Mouse (Mus musculus) lung, embryonic 15.5 days (tissue): ENCODE data around the gene Ppp1r32. TPM values are rescaled to one million over a fixed set of nuclear protein-coding genes. Genes with fewer than 3 reads are reported as not detected.
A peak's percentile ranks its signal among the peaks of the same experiment; 100 is the strongest.

Experiments used
- ATAC-seq: fragments of 200-750 bp; cut with Nextera tagmentation; 2 replicates; pipeline ENCODE4 v1.8.0; 2017; ENCODE audit warnings: moderate number of reproducible peaks, borderline replicate concordance; ENCODE audit not compliant: low FRiP score, low TSS enrichment; ENCODE audit errors: extremely low read depth
- H3K27ac ChIP-seq: fragments of 300-500 bp; sonication (generic); 2 replicates; pipeline ENCODE4 v1.5.1; 2015; ENCODE audit warnings: moderate library complexity, mild to moderate bottlenecking, inconsistent platforms
- H3K27me3 ChIP-seq: fragments of 300-500 bp; sonication (generic); 2 replicates; pipeline ENCODE4 v1.6.1; 2015; ENCODE audit warnings: inconsistent platforms
- H3K36me3 ChIP-seq: fragments of 300-500 bp; sonication (generic); 2 replicates; pipeline ENCODE4 v1.6.1; 2015; ENCODE audit warnings: inconsistent platforms
- H3K4me1 ChIP-seq: fragments of 300-500 bp; sonication (generic); 2 replicates; pipeline ENCODE4 v1.6.1; 2015; ENCODE audit warnings: inconsistent platforms
- H3K4me2 ChIP-seq: fragments of 300-500 bp; sonication (generic); 2 replicates; pipeline ENCODE4 v1.6.1; 2015; ENCODE audit warnings: inconsistent platforms, mild to moderate bottlenecking, moderate library complexity
- H3K4me3 ChIP-seq: fragments of 300-500 bp; sonication (generic); 2 replicates; pipeline ENCODE4 v1.5.1; 2015; ENCODE audit warnings: mild to moderate bottlenecking, inconsistent platforms
- H3K9ac ChIP-seq: fragments of 300-500 bp; sonication (generic); 2 replicates; pipeline ENCODE4 v1.6.1; 2015; ENCODE audit warnings: inconsistent platforms
- H3K9me3 ChIP-seq: fragments of 300-500 bp; sonication (generic); 2 replicates; pipeline ENCODE4 v1.6.1; 2016; ENCODE audit warnings: inconsistent platforms
- WGBS: fragments of 180-500 bp; shearing (Covaris S2); methylation state at CpG from one replicate; pipeline ENCODE4 v1.1.7; 2015; 5-methylcytosine and 5-hydroxymethylcytosine counted together
- polyA plus RNA-seq: library from polyadenylated mRNA; unstranded; fragments of >200 nt; fragmentation: Nextera tagmentation; extraction: Ambion mirVana; gene quantifications from 2 replicates; pipeline ENCODE4 v1.2.1, GENCODE M21; 2015

The Ppp1r32 gene
- polyA plus RNA-seq, 1 experiment from 2014 or later = 0.87 TPM

DNA sequence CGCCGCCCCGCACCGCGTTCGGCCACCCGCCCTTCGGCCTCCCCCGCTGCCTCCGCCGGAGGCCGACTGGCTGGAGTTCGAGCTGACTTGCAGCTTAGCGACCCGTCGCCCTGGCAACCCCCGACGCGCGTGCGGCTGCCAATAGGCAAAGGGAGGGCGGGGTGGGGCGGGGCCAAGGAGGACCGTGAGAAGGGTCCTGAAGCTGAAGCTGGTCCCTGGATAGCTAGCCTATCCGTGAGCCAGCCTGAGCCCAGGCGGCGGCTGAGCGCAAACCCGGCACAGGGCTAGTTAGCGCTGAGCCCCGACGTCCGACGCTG lies 25.3 kb downstream of the Ppp1r32 start:
- Histone ChIP-seq H3K4me1 (peaks cover 35% of the 10 kb centered on the region), H3K27me3 (peaks cover 85% of the 10 kb centered on the region), H3K9me3 (no peaks in the 10 kb centered on the region), H3K36me3 (no peaks in the 10 kb centered on the region), H3K4me3 (peak overlapping the region; percentile 50), H3K9ac (peak overlapping the region; percentile 15; the same call in 1 of the 2 replicates), H3K4me2 (peak overlapping the region; percentile 95), H3K27ac (no peak overlapping the region)
- ATAC-seq = peak; percentile 91
- under 1% methylated on average over 28 of the region's 34 CpGs for WGBS

DNA sequence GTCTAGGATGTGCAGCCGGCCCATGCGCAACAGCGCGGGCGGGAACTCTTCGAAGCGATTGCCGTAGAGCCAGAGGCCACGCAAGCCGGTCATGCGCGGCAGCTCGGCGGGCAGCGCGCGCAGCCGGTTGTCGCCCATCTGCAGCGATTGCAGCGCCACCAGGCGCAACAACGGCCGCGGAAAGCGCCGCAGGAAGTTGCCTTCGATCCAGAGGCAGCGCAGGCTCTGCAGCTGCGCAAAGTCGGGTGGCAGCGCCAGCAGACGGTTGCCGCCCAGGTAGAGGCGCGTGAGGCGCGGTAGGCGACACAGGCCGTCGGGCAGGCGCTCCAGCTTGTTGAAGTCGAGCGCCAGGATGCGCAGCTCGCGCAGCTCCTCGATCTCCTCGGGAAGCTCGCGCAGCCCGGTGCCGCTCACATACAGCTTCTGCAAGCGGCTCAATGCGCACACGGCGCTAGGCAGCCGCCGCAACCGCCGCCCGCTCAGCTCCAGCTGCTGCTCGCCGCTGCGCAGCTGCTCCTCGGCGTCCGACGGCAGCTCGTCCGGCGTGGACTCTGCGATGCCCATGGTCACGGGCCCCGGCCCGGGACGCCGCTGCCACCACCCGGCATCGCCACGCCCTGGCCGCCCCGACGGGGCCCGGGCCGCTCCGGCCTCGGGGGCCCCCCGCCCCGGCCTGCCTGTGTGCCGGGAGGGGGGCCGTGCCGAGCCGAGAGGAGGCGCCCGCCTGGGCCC lies 25.8 kb downstream of the Ppp1r32 start, which contains the start of gene Lrrc10b:
Gene Lrrc10b (minus strand): TSS at position 722 of the 732 bp plus-strand sequence.
- Histone ChIP-seq H3K36me3 (no peaks in the 10 kb centered on the region), H3K4me2 (peak within 1 kb of the TSS; percentile 95), H3K4me3 (peak within 1 kb of the TSS; percentile 50), H3K9ac (peak within 1 kb of the TSS; percentile 15; the same call in 1 of the 2 replicates), H3K4me1 (peaks cover 30% of the 10 kb centered on the region), H3K27me3 (peaks cover 85% of the 10 kb centered on the region), H3K27ac (no peak within 1 kb of the TSS), H3K9me3 (no peaks in the 10 kb centered on the region)
- ATAC-seq = peak; percentile 34
- 1% methylated on average over 90 of the region's 96 CpGs for WGBS

DNA sequence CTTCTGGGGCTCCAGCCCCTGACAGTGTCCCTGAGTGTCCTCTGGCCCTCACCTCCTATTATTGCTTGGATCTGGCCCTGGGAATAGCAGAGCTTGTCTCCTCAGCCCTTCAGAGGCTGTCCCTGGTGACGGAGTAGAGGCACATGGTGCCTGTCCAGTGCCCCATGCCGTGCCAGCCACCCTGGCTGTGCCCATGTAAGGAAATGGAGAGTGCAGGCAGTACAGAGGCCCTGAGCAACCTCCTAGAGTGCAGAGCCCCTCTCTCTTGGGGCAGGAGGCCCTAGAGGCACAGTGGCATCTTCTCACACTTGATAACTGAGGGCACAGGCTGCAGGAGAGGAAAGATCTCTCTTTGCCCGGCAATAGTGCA lies 27.3 kb downstream of the Ppp1r32 start:
- Histone ChIP-seq H3K4me2 (no peak overlapping the region), H3K4me1 (peaks cover 26% of the 10 kb centered on the region), H3K27ac (no peak overlapping the region), H3K9me3 (no peaks in the 10 kb centered on the region), H3K27me3 (peaks cover 79% of the 10 kb centered on the region), H3K4me3 (no peak overlapping the region), H3K9ac (no peak overlapping the region), H3K36me3 (no peaks in the 10 kb centered on the region)
- 61% methylated on average over 3 of the region's 3 CpGs for WGBS
- no peak for ATAC-seq

DNA sequence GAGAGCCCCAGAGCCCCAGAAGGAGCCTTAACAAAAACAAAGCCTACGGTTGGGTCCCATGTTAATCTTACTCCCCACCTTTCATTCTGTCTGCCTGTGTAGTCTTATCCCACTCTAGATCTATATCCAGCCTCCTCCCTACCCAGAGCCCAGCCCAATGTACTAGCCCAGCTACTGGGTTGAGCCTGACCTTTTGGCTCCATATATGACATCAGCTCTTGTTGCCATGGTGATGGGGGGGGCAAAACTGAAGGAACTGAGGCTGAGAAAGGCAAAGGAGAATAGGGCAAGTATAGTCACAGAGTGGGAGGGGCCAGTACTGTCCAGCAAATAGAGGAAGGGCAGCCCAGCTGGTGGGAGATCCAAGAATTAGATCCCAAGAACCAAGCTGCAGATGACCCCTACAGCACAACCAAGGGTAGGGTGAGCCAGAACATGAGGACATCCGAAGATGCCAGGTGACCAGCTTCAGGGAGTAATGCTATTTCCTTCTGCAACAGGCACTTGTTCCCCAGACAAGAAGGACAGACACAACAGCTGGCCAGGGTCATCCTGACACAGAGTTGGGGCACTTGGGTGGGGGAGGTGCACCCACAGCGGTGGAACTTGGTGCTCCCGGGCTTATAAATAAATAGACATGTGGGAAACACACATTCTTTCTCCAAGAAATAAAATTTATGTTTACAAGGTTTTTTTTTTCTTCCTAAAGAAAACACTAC lies 27.9 kb downstream of the Ppp1r32 start:
- WGBS = 40% methylated on average over 4 of the region's 4 CpGs
- Histone ChIP-seq H3K4me2 (no peak overlapping the region), H3K9me3 (no peaks in the 10 kb centered on the region), H3K27me3 (peaks cover 75% of the 10 kb centered on the region), H3K36me3 (no peaks in the 10 kb centered on the region), H3K27ac (no peak overlapping the region), H3K4me1 (peaks cover 26% of the 10 kb centered on the region), H3K9ac (no peak overlapping the region), H3K4me3 (no peak overlapping the region)
- no peak for ATAC-seq

DNA sequence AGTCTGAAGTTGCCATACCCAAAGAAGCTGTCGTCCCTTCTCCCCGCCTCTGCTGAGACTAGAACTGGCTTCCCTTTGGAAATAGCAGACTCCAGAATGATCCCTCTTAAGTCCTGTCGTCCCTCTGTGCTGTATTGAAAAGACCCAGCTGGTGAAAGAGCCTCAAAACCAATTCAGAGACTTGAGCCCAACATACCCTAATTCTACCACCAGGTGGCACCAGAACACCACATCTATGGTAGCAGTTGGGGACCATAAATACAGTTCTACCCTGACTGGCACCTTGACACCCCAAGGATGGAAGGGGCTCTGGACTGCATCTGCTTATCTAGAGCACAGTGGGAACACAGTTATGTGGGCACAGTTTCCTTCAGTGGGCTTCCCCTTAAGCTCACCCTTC lies 33.0 kb downstream of the Ppp1r32 start:
- ATAC-seq = peak; percentile 73
- Histone ChIP-seq H3K4me1 (no peaks in the 10 kb centered on the region), H3K27ac (no peak overlapping the region), H3K4me2 (no peak overlapping the region), H3K4me3 (no peak overlapping the region), H3K27me3 (peaks cover 25% of the 10 kb centered on the region), H3K36me3 (no peaks in the 10 kb centered on the region), H3K9ac (no peak overlapping the region), H3K9me3 (no peaks in the 10 kb centered on the region)
- 0% methylated on average over 3 of the region's 3 CpGs for WGBS

DNA sequence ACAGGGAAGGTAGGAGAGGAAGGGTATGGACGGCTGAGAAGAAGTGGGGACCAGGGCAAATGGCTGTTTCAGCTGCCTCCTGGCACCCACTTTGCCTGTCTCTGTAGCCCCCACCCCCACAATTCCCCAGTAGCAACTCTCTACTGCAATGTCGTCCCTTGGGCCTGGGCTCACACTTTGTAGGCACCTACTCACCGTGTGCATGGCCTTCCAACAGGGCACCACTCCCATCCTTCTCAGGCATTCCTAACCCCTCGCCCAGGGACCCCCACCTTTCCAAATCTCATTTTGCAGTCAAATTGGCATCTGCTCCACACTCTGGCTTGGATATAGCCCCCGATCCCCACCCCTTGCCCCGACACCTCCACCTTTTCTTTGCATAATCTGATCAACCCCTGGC lies 33.5 kb downstream of the Ppp1r32 start:
- no peak; the same call in 1 of the 2 replicates for ATAC-seq
- H3K36me3 ChIP-seq = no peaks in the 10 kb centered on the region
- H3K4me1 ChIP-seq = no peaks in the 10 kb centered on the region
- H3K4me3 ChIP-seq = no peak overlapping the region
- H3K27ac ChIP-seq = no peak overlapping the region
- no peak overlapping the region for H3K4me2 ChIP-seq
- WGBS = 38% methylated on average over 6 of the region's 6 CpGs
- H3K9ac ChIP-seq = no peak overlapping the region
- H3K9me3 ChIP-seq = no peaks in the 10 kb centered on the region
- peaks cover 20% of the 10 kb centered on the region for H3K27me3 ChIP-seq

DNA sequence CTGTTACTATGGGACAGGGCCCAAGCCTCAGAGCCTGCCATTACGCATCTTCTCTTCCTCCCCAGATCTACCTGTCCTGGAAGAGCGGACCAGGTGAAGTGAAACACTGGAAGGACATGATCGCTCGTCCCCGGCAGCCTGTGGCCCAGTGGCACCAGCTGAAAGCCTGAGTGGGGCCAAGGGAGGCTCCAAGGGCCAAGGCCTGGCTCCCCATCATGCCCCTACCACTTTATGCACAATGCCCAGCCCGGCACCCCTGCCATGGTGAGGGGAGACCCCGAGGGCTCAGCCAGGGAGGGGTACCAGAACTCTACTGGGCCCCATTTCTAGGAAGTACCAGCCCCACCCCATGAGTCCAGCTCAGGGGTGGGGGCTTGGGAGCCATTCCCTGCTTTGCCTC lies 34.5 kb downstream of the Ppp1r32 start:
- Histone ChIP-seq H3K4me1 (no peaks in the 10 kb centered on the region), H3K27me3 (peaks cover 14% of the 10 kb centered on the region), H3K9me3 (no peaks in the 10 kb centered on the region), H3K27ac (no peak overlapping the region), H3K9ac (no peak overlapping the region), H3K4me2 (no peak overlapping the region), H3K4me3 (no peak overlapping the region), H3K36me3 (no peaks in the 10 kb centered on the region)
- ATAC-seq = no peak
- WGBS = 91% methylated on average over 7 of the region's 7 CpGs

DNA sequence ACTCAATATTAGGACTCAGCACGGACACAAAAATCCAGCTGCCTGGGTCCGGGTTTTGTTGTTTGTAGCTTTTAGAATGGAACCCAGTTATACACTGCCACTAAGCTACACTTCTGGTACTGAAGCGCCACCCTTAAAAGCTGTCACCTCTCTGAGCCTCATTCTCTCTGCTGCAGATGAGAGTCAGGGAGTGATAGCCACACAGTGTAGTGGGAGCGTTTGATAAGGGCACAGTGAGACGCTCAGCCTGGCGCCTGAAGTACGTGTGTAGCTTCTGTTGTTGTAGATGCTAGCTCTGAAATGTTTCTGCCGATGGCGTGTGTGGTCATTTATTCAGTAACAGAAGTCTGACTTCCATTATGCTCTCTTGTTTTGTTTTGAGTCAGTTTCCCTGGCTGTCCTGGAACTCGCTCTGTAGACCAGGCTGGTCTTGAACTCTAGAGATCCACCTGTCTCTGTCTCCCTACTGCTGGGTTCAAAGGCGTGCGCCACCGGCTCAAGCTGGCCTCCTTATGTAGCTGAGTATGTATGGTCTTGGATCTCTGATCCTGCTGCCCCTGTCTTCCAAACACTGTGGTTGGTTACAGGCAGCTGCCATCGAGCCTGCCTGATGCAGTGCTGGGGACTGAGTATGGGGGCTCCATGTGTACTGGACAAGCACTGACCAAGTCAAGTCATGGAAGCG lies 37.9 kb downstream of the Ppp1r32 start:
- Histone ChIP-seq H3K9ac (no peak overlapping the region), H3K36me3 (no peaks in the 10 kb centered on the region), H3K4me2 (no peak overlapping the region), H3K4me3 (no peak overlapping the region), H3K4me1 (no peaks in the 10 kb centered on the region), H3K9me3 (no peaks in the 10 kb centered on the region), H3K27ac (no peak overlapping the region), H3K27me3 (no peaks in the 10 kb centered on the region)
- ATAC-seq = no peak
- WGBS = 89% methylated on average over 15 of the region's 15 CpGs

DNA sequence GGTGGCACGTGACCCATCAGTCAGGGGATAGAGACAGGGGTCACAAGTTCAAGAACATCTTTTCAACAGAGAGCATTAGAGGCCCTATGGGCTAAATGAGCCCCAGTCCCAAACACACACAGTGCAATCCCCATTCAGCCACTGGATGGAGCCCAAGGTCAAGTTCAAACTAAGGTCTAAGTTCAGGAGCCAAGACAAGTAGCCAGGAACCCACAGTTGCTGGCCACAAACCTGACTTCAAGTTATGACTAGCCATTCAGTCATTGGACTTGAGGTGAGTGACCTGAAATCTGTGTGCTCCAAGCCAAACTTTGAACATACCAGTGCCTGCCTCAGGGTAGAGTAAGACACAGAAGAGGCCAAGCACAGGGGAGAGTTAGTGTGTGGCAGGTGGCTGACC lies 45.2 kb downstream of the Ppp1r32 start:
- Histone ChIP-seq H3K27me3 (no peaks in the 10 kb centered on the region), H3K27ac (no peak overlapping the region), H3K4me3 (no peak overlapping the region), H3K4me2 (no peak overlapping the region), H3K4me1 (peaks cover 26% of the 10 kb centered on the region), H3K9me3 (no peaks in the 10 kb centered on the region), H3K9ac (no peak overlapping the region), H3K36me3 (no peaks in the 10 kb centered on the region)
- WGBS = 47% methylated on average over 1 of the region's 1 CpGs
- no peak for ATAC-seq

DNA sequence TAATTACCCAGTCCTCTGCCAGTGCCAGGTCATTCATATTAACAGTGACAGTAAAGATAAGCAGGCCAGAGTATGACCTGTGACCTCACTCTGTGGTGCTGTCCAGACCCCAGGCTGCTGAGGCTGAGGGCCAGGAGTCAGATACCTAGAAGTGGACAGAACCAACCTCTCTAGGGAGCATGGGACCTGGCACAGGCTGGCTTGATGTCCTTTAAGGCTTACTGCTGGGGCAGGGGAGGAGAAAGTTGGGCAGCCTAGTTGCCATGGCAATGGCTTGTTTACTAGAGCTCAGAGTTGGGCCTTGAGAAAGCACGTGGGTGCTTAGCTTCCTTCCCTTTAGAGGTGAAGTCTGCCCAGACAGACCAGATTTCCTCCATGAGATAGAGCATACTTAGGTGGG lies 46.0 kb downstream of the Ppp1r32 start:
- 13% methylated on average over 1 of the region's 1 CpGs for WGBS
- Histone ChIP-seq H3K27ac (no peak overlapping the region), H3K4me2 (no peak overlapping the region), H3K36me3 (no peaks in the 10 kb centered on the region), H3K4me1 (peaks cover 26% of the 10 kb centered on the region), H3K4me3 (no peak overlapping the region), H3K27me3 (no peaks in the 10 kb centered on the region), H3K9me3 (no peaks in the 10 kb centered on the region), H3K9ac (no peak overlapping the region)
- no peak for ATAC-seq

DNA sequence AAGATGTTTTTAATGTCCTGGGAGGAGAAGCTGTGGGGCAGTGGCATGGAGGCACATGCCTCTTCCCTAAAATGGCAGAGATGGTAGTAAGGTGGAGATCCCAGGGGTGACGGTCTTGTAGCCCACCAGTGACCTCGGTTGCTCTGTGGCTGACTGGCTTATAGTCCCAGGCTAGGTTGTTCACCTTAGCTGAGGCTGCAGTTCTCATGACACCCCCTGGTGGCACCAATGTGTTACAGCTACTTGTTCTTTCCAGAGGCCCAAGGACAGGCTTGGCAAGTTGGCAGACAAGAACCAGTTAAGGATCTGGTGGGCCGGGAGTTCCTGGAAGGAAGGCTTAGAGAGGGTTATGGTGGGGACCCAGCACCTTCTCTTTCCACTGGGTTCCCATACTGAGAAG lies 46.8 kb downstream of the Ppp1r32 start:
- ATAC-seq = no peak
- Histone ChIP-seq H3K27ac (no peak overlapping the region), H3K4me2 (no peak overlapping the region), H3K4me1 (peaks cover 31% of the 10 kb centered on the region), H3K36me3 (no peaks in the 10 kb centered on the region), H3K9me3 (no peaks in the 10 kb centered on the region), H3K27me3 (no peaks in the 10 kb centered on the region), H3K9ac (no peak overlapping the region), H3K4me3 (no peak overlapping the region)
- 25% methylated on average over 3 of the region's 3 CpGs for WGBS

DNA sequence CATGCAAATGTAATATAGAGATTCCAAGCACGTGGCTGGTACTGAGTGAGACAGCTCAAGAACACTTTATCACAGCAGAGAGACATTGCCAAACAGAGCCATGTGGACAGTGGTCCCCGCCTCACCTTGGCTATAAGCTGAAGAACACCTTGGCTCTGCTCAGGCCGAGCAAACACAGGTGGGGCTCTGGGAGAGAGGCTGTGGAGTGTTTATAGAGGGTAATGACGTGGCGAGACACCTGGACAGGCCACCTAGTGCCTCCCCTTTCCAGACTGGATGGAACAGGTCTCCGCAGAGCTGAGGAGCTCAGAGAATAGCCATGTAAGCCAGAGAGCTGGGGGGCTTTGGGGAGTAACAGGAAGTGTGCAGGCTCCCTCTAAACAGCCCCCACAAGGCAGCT lies 47.8 kb downstream of the Ppp1r32 start:
- Histone ChIP-seq H3K4me1 (peaks cover 41% of the 10 kb centered on the region), H3K27ac (peak overlapping the region; percentile 77), H3K4me3 (no peak overlapping the region), H3K9me3 (no peaks in the 10 kb centered on the region), H3K4me2 (peak overlapping the region; percentile 10; the same call in 1 of the 2 replicates), H3K27me3 (no peaks in the 10 kb centered on the region), H3K9ac (no peak overlapping the region), H3K36me3 (no peaks in the 10 kb centered on the region)
- WGBS = 37% methylated on average over 6 of the region's 6 CpGs
- ATAC-seq = peak; percentile 68
